Mouse (Mus musculus): Measurements from ENCODE around the gene Tmem69. TPM values are rescaled to one million over a fixed set of nuclear protein-coding genes. Genes with fewer than 3 reads are reported as not detected.

The Tmem69 gene
- total RNA-seq, 2 experiments from 2014 or later: 21.7 to 40.3 TPM

Other genes with a start within 250 kb of the Tmem69 start
- 32.2 and 47.0 TPM in 2 replicates for gene Mast2, start 91.8 kb downstream of the Tmem69 start, total RNA-seq (2014; fragmentation: Nextera tagmentation)
- 7.8 and 32.7 TPM in 2 replicates for gene Mast2, start 91.8 kb downstream of the Tmem69 start, total RNA-seq (2017)
- 8.7 and 10.5 TPM in 2 replicates for gene Ipp, start 48.4 kb downstream of the Tmem69 start, total RNA-seq (2014; fragmentation: Nextera tagmentation)
- gene Ipp, start 48.4 kb downstream of the Tmem69 start, total RNA-seq (2017): 13.4 and 21.7 TPM in 2 replicates
- 75.6 and 95.2 TPM in 2 replicates for gene Gpbp1l1, start 1.7 kb upstream of the Tmem69 start, total RNA-seq (2014; fragmentation: Nextera tagmentation)
- 136 and 168 TPM in 2 replicates for gene Gpbp1l1, start 1.7 kb upstream of the Tmem69 start, total RNA-seq (2017)
- gene Ccdc17, start 40.7 kb upstream of the Tmem69 start, total RNA-seq (2014; fragmentation: Nextera tagmentation): 2.9 and 5.7 TPM in 2 replicates
- 2.5 and 3.3 TPM in 2 replicates for gene Ccdc17, start 40.7 kb upstream of the Tmem69 start, total RNA-seq (2017)
- 195 and 210 TPM in 2 replicates for gene Nasp, start 72.0 kb upstream of the Tmem69 start, total RNA-seq (2014; fragmentation: Nextera tagmentation)
- gene Nasp, start 72.0 kb upstream of the Tmem69 start, total RNA-seq (2017): 594 and 624 TPM in 2 replicates
- 163 and 243 TPM in 2 replicates for gene Akr1a1, start 95.7 kb upstream of the Tmem69 start, total RNA-seq (2014; fragmentation: Nextera tagmentation)
- 460 and 502 TPM in 2 replicates for gene Akr1a1, start 95.7 kb upstream of the Tmem69 start, total RNA-seq (2017)
- gene Prdx1, start 129.6 kb upstream of the Tmem69 start, total RNA-seq (2014; fragmentation: Nextera tagmentation): 158 and 208 TPM in 2 replicates
- 268 and 287 TPM in 2 replicates for gene Prdx1, start 129.6 kb upstream of the Tmem69 start, total RNA-seq (2017)
- gene Mmachc, start 152.5 kb upstream of the Tmem69 start, total RNA-seq (2014; fragmentation: Nextera tagmentation): 26.8 and 30.1 TPM in 2 replicates
- 25.7 and 26.4 TPM in 2 replicates for gene Mmachc, start 152.5 kb upstream of the Tmem69 start, total RNA-seq (2017)
- gene Ccdc163, start 152.6 kb upstream of the Tmem69 start, total RNA-seq (2014; fragmentation: Nextera tagmentation): 47.0 and 68.3 TPM in 2 replicates
- gene Ccdc163, start 152.6 kb upstream of the Tmem69 start, total RNA-seq (2017): 10.8 and 16.3 TPM in 2 replicates
- gene Tesk2, start 165.0 kb upstream of the Tmem69 start, total RNA-seq (2014; fragmentation: Nextera tagmentation): 2.7 and 4.1 TPM in 2 replicates
- 2.1 and 2.6 TPM in 2 replicates for gene Tesk2, start 165.0 kb upstream of the Tmem69 start, total RNA-seq (2017)